Mouse (Mus musculus) layer of hippocampus, adult 18-20 months (tissue): Measurements from ENCODE around the gene Gm44511. TPM values are rescaled to one million over a fixed set of nuclear protein-coding genes. Genes with fewer than 3 reads are reported as not detected.
A peak's percentile ranks its signal among the peaks of the same experiment; 100 is the strongest.
"Not testable (repeated sequence)": the region's sequence is repeated elsewhere in the genome, so short reads cannot be mapped to it uniquely, and the experiment has no call there.

Experiments used
- DNase-seq, 2 experiments: peaks; one replicate each; pipeline ENCODE4 v3.0.0; 2022; ENCODE audit warnings: low spot score in 2 of 2
- total RNA-seq, 2 experiments: library from RNA; stranded (reverse); gene quantifications; 2 replicates each; pipeline ENCODE4 v1.2.3; 2021

Gm44511 gene
- total RNA-seq, 2 experiments from 2014 or later, result not detected

DNA sequence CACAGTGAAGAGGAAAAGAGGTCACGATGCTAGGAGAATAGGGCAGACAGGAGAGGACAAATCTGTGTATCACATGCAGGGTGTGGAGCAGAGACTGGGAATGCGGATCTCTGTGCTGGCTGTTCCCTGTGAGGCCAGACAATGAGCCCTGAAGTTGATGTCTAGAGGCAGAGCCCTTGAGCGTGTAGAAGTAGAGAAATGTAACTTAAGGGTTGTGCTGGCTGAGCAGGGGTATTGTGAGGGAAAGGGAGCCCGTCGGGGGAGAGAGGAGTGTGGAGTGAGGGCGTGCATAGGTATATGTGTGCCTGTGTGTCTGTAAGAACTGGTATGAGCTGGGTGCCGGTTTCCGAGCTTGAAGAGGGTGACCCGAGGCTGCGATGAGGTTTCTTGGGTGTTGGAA is 23.6 kb downstream of the Gm44511 start:
- DNase-seq, result peak in 1 of 2 experiments; percentile 19

DNA sequence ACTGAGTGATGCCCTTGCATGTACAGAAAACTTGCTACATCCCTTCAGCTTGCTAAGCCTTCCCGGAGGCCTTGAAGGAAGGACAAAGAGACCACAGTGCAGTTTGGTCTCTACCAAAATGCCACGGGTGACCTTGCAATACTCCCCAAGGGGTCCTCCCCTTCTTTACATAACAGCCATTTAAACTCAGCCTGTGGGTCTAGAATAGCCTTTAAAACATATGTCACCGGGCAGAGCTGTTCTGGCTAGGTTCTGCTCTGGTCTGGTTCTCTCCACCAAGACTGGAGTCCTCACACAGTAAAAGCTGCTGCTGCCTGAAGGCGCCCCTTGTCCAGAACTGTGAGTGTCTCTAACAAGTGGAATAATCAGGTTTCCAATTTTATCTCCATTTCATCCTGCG is 25.4 kb downstream of the Gm44511 start:
- not testable (repeated sequence) for DNase-seq

DNA sequence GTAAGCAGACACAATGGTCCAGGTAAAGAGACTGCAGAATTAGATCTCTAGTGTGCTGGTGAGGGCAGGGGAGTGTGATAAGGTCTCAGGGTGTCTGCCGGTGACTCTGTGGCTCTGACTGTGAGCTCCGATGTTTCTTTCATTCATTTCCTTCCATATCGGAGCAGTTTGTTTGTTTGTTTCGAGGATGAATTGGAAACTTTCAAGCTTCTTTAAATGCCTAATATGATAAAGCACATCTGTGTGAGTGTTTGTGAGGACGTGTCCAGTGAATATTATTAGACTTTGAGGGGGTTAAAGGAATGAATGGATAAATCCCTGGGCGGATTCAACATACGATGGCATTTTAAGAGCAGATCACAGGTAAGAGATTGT is 26.2 kb downstream of the Gm44511 start:
- DNase-seq, result no peak

DNA sequence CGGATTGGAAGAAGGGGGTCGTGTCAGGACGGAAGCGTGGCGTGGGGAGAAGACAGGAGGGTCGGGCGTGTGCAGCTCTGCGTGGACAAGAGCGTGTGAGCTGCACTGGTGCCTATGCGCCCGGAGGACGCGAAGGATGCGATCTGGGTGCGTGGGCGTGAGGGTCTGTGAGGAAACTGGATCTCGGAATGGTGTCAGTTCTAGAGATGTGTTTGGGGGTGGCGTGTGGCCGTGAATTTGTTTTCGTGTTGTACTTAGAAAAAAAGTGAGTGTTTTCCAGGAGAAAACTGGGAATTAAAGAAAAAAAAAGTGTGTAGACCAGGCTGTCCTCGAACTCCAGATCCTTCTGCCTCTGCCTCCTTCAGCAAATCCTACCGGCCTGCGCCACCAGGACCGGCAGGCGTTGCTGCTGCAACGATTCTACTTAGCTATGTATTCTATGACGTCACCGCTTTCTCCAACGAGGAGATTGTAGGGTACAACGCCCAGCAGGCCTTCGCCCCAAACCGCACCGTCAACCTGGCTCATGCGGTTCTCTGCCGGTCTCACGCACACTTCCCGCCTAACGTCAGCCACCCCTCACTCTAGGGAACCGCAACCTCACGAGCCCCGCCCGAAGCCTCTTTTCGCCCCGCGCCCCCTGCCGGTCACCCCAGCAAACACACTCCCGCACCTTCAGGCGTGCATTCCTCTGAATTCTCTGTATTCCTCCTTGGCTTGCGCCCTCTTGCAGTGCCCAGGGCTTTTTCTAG is 26.8 kb downstream of the Gm44511 start:
- DNase-seq, result peak; percentile 85 to 92

DNA sequence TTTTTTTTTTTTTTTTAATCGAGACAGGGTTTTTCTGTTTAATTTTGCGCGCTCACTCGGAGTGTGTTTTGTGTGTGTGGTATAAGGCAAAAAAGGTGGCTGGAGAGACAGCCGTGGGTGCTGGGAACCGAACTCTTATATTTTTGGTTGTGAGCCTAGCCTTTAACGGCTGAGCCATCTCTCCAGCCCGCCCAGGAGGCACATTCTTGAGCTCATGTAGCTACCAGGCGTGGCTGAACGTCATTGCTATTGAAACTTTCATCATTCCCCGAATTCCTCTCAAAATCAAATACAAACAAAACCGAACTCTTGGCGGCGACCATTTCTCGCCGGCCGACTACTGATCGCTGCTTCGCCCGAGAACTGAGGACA is 27.4 kb downstream of the Gm44511 start:
- peak; percentile 77 to 90 for DNase-seq

DNA sequence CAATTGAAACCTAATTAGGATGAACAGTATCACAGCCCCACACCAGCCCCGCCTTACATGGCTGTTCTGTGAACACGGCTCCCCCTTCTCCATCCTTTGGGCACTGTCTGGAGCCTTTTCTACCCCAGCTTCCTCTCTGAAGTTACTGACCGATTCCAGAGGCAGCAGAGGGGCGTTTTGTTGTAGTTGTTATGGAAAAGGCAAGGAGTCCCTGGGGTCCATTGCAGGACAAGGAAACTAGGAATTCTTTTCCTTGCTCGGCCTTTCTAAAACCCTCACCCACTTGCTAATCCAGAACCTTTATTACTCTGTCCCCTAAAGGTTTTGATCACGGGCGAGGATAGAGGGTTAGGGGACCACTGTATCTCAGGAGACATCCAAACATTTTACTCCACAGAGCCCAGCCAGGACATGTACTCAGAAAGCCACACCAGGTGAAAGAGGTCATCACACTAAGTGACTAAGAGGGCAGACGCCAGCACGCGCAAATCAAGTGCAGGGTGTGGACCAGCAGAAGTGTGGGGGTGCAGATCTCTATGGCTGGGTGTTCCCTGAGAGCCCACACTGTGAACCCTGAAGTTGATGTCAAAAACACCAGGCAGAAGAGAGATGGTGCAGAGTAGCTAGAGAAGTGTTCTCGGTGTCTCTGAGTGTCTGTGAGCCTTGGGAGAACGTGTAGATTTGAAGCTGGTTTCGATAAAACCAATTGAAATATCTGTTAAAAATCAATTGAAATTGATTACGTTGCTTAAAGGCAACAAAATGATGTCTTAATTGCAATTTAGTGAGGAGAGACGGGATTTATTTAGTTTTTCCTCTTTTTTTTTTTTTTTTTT is 28.0 kb downstream of the Gm44511 start:
- DNase-seq, result peak in 1 of 2 experiments; percentile 26

DNA sequence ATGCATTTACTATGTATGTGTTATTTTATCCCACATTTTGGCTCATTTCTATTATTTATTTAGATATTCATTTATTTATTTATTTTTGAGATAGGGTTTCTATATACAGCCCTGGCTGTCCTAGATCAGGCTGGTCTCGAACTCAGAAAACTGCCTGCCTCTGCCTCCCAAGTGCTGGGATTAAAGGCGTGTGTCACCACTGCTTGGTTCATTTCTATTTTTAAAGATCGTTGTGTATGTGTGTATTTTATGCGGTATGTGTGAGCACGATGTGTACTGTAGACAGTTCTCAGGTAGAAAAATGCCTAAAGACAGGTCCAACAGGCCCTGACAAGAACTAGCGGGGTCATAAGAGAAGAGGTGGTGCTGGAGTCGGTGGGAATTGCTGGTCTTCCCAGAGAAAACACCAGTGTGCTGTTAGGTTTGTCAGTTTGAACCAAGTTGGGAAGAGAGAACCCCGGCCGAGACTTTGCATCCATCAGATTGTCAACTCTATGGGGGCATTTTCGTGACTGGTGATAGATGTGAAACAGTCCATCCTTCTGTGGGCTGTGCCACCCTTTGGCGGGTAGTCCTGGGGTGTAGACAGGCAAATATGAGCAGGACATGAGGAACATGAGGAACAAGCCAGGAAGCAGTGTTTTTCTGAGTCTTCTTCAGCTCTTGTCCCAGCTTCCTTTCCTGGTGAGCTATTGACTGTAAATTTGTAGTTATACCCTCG is 28.8 kb downstream of the Gm44511 start:
- no peak for DNase-seq

DNA sequence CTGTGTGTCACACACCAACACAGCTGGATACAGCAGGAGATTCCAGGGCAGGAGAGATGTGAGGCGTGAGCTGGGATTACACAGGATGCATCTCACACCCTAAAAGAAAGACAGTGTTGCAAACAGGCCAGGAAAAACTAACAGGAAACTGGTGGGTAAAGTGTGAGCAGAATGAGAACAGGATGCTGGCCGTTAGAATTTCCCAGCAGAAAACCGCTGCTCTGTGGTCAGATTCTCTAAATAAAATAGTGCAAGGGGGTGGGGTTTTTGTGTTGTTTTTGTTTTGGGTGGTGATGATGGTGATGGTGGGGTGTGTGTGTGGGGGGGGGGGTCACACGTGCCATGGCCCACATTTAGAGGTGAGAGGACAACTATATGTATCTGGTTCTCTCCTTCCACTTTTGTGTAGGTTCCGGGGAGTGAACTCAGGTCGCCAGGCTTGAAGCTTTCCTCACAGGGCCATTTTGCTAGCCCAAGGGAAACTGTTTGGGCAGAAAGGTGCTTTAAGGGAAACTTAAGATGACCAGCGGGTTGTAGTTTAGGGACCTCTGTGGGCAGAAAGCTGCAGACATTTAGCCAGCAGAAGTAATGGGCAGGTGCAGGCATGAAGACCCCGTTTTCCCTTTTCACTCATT is 29.7 kb downstream of the Gm44511 start:
- DNase-seq, result no peak

DNA sequence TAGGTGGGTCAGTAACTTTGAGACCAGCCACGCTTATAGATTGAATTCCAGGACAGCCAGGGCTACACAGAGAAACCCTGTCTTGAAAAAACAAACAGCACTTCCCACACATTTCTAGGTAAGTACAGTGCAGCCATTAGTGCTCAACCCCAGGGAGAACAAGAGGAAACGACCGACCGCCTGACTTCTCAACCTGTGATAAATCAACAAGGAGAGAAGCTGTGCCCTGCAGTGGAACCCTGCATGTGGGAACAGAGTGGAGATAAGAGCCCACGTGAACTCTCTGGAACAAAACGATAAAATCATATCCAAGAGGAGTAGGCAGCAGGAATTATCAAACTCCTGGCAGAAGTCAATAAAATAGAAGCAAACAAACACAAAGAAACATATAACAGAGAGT is 32.4 kb downstream of the Gm44511 start:
- DNase-seq, result no peak

DNA sequence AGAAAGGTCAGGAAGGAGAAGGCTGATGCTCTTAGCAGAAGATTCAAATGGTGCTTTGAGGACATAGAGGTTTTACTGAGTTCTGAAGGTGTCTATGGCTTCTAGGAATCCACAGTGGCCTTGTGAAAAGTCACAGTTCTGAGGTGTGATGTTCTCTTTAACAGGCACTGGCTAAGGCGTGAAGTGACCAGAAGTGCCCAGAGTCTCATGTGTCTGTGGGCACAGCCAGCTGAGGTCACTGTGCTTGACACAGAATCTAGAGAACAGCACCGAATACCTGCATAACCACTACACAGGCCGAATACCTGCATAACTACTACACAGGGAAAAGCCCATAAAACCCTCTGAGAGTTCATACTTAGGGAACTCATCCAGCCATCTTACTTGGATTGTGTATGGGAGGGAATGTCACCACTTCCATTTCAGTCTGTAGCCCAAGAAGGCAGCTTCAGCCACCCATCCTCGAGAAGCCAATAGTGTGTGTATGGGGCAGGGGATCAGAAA is 35.6 kb downstream of the Gm44511 start:
- not testable (repeated sequence) for DNase-seq

DNA sequence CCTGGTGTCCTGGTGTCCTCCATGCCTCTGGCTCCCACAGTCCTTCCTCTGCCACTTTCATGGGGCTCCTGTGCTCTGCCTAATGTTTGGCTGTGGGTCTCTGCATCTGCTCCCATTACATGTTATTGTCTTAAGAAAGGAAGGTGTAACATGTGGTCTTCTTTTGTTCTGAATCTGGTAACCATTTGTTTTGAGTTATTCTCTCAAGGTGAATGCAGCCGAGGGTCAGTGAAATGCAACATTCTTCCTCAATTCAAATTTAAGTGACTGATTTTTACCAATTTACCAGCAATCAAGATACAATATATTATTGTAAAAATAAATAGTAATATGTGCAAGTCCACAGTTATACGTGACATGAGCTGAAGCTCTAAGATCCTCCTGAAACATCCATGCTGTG is 37.0 kb downstream of the Gm44511 start, which contains the start of gene Klrb1c:
Klrb1c (minus strand) TSS at position 101 of the 400 bp plus-strand sequence.
- DNase-seq, result no peak

DNA sequence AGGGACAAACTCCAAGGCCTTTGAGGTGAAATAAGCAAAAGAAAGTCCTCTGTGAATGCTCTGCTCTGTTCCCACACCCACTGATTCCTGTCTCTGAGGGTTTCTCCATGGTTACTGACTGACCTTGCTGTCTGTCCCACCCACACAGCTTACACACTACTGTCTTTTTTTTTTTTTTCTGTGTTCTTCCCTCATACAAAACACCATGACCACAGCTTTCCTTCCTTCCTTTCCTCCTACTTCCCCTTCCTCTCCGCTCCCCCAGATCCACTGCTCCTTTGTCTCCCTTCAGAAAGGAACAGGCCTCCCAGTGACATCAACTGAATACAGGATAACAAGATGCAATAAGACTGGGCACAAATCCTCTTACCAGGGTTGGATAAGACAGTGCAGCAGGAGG is 37.6 kb downstream of the Gm44511 start:
- no peak for DNase-seq

DNA sequence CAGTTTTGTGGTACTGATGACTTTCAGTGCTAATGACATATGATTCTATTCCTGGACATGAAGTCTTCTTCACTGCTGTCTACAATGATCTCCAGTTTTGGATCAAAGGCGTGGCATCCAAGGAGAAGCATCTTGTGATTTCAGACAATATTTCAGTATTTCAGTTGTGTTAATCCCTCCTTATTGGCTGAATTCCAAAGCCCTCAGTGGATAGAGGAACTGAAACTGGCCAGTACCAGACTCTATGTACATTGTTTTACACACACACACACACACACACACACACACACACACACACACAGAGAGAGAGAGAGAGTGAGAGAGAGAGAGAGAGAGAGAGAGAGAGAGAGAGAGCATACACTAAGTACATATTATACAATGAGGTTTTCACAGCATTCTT is 39.7 kb downstream of the Gm44511 start:
- not testable (repeated sequence) for DNase-seq

DNA sequence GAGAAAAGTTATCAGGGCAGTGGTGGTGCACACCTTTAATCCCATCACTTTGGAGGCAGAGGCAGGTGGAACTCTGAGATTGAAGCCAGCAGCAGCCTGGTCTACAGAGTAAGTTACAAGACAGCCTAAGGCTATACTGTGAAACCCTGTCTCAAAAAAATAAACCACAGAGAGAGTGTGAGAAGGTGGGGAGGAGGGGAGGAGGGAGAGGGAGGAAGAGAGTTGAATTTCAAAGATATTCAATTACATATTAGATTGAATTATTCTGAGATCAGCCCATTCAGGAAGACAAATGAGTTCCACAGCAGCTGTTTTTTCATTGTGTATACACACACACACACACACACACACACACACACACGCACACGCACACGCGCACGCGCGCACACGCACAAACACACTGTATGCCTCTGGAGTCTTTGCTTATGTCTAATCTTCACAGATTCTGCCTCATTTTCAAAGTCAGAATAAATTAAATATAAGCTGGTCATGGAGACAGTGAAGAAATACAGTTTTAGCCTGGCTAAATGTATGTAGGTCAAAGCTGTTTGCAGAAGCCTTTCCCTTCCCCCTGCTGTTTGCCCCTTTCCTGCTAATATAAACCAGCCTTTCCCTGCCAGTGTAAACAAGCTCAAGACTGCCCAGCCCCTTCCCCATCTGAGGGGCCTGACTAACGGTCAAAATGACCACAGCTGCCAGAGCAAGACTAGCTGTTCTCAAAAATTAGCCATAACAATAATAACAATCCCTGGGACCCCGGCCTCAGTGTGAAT is 56.4 kb downstream of the Gm44511 start:
- no peak for DNase-seq

DNA sequence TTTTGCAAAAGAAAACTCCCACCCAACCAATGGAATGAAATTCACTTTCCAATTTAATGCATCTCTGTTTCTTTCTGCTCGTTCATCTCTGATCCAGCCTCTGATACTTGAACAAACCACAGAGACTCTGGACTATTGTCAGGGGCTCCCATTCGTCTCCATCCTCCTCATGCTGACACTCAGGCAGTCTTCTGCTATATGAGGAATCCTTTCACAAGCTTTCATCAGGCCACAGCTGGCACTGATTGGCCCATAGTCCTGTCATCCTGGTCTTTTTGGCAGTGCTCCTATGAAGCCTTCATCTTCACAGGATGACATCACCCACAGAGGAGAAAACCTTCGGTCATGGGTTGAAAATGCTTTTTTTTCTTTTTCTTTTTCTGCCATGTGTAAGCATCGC is 58.1 kb downstream of the Gm44511 start:
- DNase-seq, result no peak

DNA sequence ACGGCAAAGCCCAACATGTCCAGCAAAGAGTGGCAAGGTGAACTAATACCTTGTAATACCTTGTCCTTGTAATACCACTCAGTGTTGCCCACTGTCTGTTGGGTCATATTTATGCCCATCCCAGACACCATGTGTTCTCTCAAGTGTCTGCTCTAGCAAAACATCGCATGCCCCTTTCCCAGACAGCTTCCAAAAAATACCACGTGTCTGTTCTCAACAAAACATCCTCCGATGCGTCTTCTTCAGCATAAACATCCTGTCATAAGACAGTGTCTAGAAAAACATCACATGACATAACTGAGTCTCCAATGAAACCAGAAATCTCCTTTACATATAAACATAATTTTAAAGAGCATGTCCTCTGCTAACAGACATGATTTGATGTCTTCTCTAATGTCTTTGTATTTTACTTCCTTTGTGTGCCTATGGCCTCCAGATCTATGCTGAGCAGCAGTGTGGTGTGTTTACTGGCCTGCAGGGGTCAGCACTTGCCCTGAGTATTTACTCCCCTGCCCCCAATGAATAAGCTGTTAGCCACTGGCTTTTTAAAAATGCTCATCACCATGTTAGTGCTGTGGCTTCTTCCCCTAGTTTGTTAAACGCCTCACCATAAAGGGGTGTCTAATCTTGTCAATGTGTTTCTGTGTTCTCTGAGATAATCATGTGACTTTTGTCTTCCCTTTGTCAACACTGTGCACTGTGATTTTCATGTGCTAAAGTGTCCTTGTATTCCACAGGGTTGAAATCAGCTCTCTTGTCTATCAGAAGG is 59.4 kb downstream of the Gm44511 start:
- DNase-seq, result peak in 1 of 2 experiments; percentile 50

DNA sequence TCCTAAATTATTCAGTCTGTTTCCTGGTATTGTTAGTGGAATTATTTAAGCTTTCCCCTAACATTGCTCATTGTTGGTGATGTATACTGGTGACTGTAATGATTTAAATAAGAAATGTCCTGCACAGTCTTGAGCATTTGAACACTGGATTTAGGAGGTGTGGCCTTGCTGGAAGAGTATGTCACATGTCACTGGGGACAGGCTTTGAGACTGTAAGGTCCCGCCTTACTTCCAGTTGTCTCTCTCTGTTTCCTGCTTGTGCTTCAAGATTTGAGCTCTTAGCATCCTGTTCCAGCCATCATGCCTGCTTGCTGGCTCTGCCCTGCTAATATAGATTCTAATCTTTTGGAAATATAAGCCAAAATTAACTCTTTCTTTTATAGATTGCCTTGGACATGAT is 60.9 kb downstream of the Gm44511 start:
- DNase-seq, result no peak

DNA sequence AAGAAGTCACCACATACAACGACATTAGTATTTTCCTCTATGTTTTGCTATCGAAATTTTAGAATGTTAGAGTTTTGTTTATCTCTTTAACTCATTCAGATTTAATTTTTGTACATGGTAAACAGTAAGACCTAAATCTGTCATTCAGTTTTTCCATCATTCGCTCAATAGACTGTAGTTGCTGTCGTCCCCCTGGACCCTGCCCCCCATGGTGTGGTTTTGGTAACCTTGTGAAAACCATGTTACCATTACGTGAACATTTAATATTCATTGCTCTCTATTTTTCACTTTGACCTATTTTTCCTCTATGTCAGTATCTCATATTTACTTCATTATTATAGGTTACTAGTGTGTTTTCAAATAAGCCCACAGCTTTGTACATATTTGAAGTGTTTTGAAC is 61.5 kb downstream of the Gm44511 start:
- DNase-seq, result no peak

DNA sequence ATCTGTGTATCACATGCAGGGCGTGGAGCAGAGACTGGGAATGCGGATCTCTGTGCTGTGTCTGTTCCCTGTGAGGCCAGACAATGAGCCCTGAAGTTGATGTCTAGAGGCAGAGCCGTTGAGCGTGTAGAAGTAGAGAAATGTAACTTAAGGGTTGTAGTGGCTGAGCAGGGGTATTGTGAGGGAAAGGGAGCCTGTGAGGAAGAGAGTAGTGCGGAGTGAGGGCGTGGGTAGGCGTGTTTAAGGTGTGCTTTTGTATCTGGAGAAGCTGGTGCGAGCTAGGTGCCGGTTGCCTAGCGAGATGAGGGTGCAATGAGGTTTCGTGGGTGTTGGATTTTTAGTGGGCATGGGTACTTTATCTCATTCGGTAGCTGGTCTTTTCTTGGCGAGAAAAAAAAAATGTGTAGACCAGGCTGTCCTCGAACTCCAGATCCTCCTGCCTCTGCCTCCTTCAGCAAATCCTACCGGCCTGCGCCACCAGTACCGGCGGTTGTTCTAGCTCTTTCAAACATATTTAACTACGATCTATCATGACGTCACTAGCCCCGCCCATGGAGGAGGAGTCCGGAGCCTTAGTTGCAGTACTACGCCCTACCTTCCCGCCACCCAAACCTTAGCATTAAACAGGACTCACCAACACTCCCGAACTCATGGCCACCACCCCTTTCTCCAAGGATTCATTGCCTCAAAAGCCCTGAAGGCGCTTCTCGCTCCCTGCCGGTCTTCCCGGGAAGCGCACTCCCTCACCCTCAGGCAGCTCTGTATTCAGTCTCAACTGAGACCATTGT is 62.2 kb downstream of the Gm44511 start:
- DNase-seq, result peak; percentile 96 to 98
